Mouse (Mus musculus): ENCODE data around the gene Slc36a3.

- TF ChIP-seq POLR2A (IDR thresholded peaks at IDR 0.05; ENCODE audit: borderline replicate concordance, extremely low read depth, insufficient read depth, insufficient read length, poor library complexity, severe bottlenecking) (no peak), CTCF (IDR thresholded peaks at IDR 0.05; ENCODE audit: borderline replicate concordance, extremely low read depth, insufficient read depth, insufficient read length) (no peak)
Observed at GRCm38 (mm10) chr11:55081206-55081605, 70.3 kb downstream of the Slc36a3 start.

Measured in brain, embryonic 14.5 days (tissue).